Mouse (Mus musculus): Measurements from ENCODE around the gene Mapk1ip1l.
"Not testable (repeated sequence)": the region's sequence is repeated elsewhere in the genome, so short reads cannot be mapped to it uniquely, and the experiment has no call there.

Mapk1ip1l gene

GRCm38 (mm10) chr14:47304814-47305405 is 6.8 kb downstream of the Mapk1ip1l start:
- DNase-seq (ENCODE audit: low read depth): no peak

- DNase-seq (ENCODE audit: low read depth): no peak
Measured at GRCm38 (mm10) chr14:47305933-47306332, 7.9 kb downstream of the Mapk1ip1l start.

- no peak for DNase-seq (ENCODE audit: low read depth)
Measured at GRCm38 (mm10) chr14:47307669-47308068, 9.6 kb downstream of the Mapk1ip1l start.

- DNase-seq (ENCODE audit: low read depth): no peak
Measured at GRCm38 (mm10) chr14:47309061-47309460, 11.0 kb downstream of the Mapk1ip1l start.

GRCm38 (mm10) chr14:47310342-47311181 is 12.5 kb downstream of the Mapk1ip1l start:
- no peak for DNase-seq (ENCODE audit: low read depth)

GRCm38 (mm10) chr14:47319362-47319761 is 21.3 kb downstream of the Mapk1ip1l start:
- no peak for DNase-seq (ENCODE audit: low read depth)

- DNase-seq (ENCODE audit: low read depth): not testable (repeated sequence)
Measured at GRCm38 (mm10) chr14:47321581-47321980, 23.5 kb downstream of the Mapk1ip1l start.

GRCm38 (mm10) chr14:47325965-47326761 is 28.1 kb downstream of the Mapk1ip1l start:
- DNase-seq (ENCODE audit: low read depth): no peak

GRCm38 (mm10) chr14:47327347-47327746 is 29.3 kb downstream of the Mapk1ip1l start:
- no peak for DNase-seq (ENCODE audit: low read depth)

GRCm38 (mm10) chr14:47331920-47332319 is 33.9 kb downstream of the Mapk1ip1l start:
- DNase-seq (ENCODE audit: low read depth): no peak

GRCm38 (mm10) chr14:47334819-47335218 is 36.8 kb downstream of the Mapk1ip1l start:
- DNase-seq (ENCODE audit: low read depth): peak; percentile 55

- no peak for DNase-seq (ENCODE audit: low read depth)
Measured at GRCm38 (mm10) chr14:47335300-47335699, 37.2 kb downstream of the Mapk1ip1l start.

- no peak for DNase-seq (ENCODE audit: low read depth)
Measured at GRCm38 (mm10) chr14:47340231-47340925, 42.3 kb downstream of the Mapk1ip1l start.

GRCm38 (mm10) chr14:47341811-47342291 is 43.8 kb downstream of the Mapk1ip1l start:
- DNase-seq (ENCODE audit: low read depth): peak; percentile 64

GRCm38 (mm10) chr14:47346715-47347114 is 48.6 kb downstream of the Mapk1ip1l start:
- DNase-seq (ENCODE audit: low read depth): no peak

- no peak for DNase-seq (ENCODE audit: low read depth)
Measured at GRCm38 (mm10) chr14:47350974-47351373, 52.9 kb downstream of the Mapk1ip1l start.

- no peak for DNase-seq (ENCODE audit: low read depth)
Measured at GRCm38 (mm10) chr14:47352272-47352671, 54.2 kb downstream of the Mapk1ip1l start.

GRCm38 (mm10) chr14:47353240-47353639 is 55.2 kb downstream of the Mapk1ip1l start:
- DNase-seq (ENCODE audit: low read depth): no peak

GRCm38 (mm10) chr14:47354111-47354577 is 56.1 kb downstream of the Mapk1ip1l start:
- no peak for DNase-seq (ENCODE audit: low read depth)

GRCm38 (mm10) chr14:47354948-47355347 is 56.9 kb downstream of the Mapk1ip1l start:
- no peak for DNase-seq (ENCODE audit: low read depth)

GRCm38 (mm10) chr14:47356622-47357021 is 58.6 kb downstream of the Mapk1ip1l start:
- no peak for DNase-seq (ENCODE audit: low read depth)

GRCm38 (mm10) chr14:47359610-47360009 is 61.5 kb downstream of the Mapk1ip1l start:
- no peak for DNase-seq (ENCODE audit: low read depth)
